Mouse (Mus musculus) ES-E14 (cell line): ENCODE measurements at regions not wholly inside any gene's neighbourhood (a gene's known extent, or its start where the extent isn't known, plus 50 kb on each side); places are given as distances from the start of the nearest gene placed in this dataset.

ENCODE experiments used
- MAFK ChIP-seq: IDR thresholded peaks from 2 replicates; pipeline ENCODE4 v1.6.1; 2014; ENCODE audit warnings: mild to moderate bottlenecking, low read depth, low read length, inconsistent platforms; ENCODE audit not compliant: insufficient read depth
- ZC3H11A ChIP-seq: IDR thresholded peaks from 2 replicates; pipeline ENCODE4 v1.6.1; 2012; ENCODE audit warnings: low read depth, mild to moderate bottlenecking, inconsistent platforms, low read length, borderline replicate concordance

DNA sequence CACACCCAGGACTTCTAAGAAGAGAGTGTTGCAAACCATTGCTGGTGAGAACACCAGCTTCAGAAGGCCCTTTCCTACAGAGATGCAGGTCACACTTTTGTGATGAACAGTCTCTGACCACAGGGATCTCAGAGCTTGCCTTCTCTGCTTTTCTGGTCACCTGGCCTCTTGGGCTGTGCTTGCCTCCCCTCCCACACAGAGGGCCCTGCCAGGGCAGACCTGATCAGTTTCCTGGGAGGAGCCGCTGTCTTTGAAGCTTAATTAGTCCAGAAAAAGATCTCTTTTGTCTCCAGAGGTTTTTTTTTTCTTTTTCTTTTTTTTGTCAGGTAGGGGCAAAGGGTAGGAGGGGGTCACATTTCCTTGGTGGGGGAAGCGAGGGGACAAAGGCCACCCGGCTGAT, 81.7 kb downstream of the Hif1an start:
- TF ChIP-seq MAFK = no peak
- TF ChIP-seq ZC3H11A = no peak
